Comparison of ENCODE assay signal across 8 mouse cellular contexts in the genomic region with DNA sequence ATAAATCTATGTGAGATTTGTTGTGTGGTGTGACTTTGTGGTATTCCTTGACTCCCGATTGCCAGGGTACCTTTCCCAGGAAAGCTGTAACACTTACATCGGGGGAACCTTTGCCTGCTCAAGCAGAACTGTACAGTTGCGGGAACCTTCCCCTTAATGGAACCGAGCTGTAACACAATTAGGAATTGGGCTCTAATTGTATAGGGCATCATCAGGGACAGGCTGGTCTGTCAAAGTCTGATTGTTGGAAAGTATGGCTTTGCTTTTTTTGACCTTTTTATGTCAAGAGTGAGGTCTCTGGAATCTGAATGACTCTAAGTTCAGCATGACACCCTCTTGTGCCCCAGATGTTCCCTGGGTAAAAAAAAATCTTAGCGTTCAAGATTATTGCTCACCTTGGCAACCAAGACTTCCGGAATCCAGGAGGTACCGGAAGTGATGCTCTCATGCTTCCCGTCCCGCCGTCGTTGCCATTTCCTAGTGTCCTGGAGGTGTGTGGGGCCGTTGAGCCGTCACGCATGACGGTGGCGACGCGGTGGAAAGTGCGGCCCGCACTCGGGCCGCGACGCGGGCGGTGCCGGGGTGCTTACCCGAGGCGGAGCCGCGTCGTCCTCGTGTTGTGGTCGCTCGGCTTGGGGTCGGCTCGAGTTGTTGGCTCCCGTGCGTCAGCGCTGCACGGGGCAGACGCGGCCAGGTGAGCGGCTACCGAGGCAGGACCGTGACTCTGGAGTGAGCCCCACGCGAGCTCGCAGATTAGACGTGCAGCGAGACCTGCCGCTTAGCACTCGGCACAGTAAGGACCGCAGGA. TPM values are rescaled to one million over a fixed set of nuclear protein-coding genes. Genes with fewer than 3 reads are reported as not detected.
DNase-seq lines count a peak whose midpoint lies in the region; ATAC-seq and TF ChIP-seq lines count a peak whose summit lies in the region.

No protein-coding gene starts in this region.

- TF ChIP-seq POLR2A in ES-Bruce4 (IDR thresholded peaks at IDR 0.05; ENCODE audit: insufficient read depth, low read length): no peak

- no peaks in the 10 kb centered on the region for H3K9me3 ChIP-seq in ES-Bruce4 (replicated peaks; ENCODE audit: control insufficient read depth, insufficient read depth, low read length, poor library complexity, severe bottlenecking)
- H3K9me3 ChIP-seq in forebrain, embryonic 14.5 days (replicated peaks; ENCODE audit: control insufficient read depth, low read length): no peaks in the 10 kb centered on the region
- H3K9me3 ChIP-seq in heart, postnatal 0 days (replicated peaks; ENCODE audit: control insufficient read depth, low read length): peaks cover 11% of the 10 kb centered on the region; the same call in 1 of the 2 replicates
- no peaks in the 10 kb centered on the region for H3K9me3 ChIP-seq in liver, embryonic 15.5 days (replicated peaks)
- no peaks in the 10 kb centered on the region for H3K9me3 ChIP-seq in neural tube, embryonic 11.5 days (ENCODE audit: control insufficient read depth, low read length)
- 0 out of 2 replicates have a peak, but pooled peaks cover 5% of the 10 kb centered on the region for H3K9me3 ChIP-seq in stomach, embryonic 16.5 days (replicated peaks; ENCODE audit: control insufficient read depth, low read length)

- 7% methylated on average over 54 of the region's 54 CpGs for WGBS in forebrain, embryonic 14.5 days
- 7% methylated on average over 54 of the region's 54 CpGs for whole genome bisulfite sequencing in heart, postnatal 0 days
- WGBS in liver, embryonic 15.5 days (ENCODE audit: insufficient replicate concordance): 6% methylated on average over 54 of the region's 54 CpGs
- WGBS in neural tube, embryonic 11.5 days: 6% methylated on average over 54 of the region's 54 CpGs
- 6% methylated on average over 54 of the region's 54 CpGs for WGBS in stomach, embryonic 16.5 days

- no peak for TF ChIP-seq EP300 in ES-Bruce4 (IDR thresholded peaks at IDR 0.05; ENCODE audit: insufficient read depth, low read depth, low read length)
- TF ChIP-seq EP300 in heart, postnatal 0 days (IDR thresholded peaks at IDR 0.05; ENCODE audit: low read depth): no peak

- peak overlapping the region; percentile 58 for H3K9ac ChIP-seq in ES-Bruce4 (ENCODE audit: low read depth, poor library complexity, severe bottlenecking)
- peak overlapping the region; percentile 84 for H3K9ac ChIP-seq in forebrain, embryonic 14.5 days (ENCODE audit: low read length)
- peak overlapping the region; percentile 73 for H3K9ac ChIP-seq in heart, postnatal 0 days (replicated peaks; ENCODE audit: low read depth, low read length)
- H3K9ac ChIP-seq in liver, embryonic 15.5 days: peak overlapping the region; percentile 66
- H3K9ac ChIP-seq in neural tube, embryonic 11.5 days (ENCODE audit: low read length): peak overlapping the region; percentile 64
- peak overlapping the region; percentile 94 for H3K9ac ChIP-seq in stomach, embryonic 16.5 days (ENCODE audit: low read length)

- H3K36me3 ChIP-seq in ES-Bruce4 (ENCODE audit: control insufficient read depth, insufficient read depth, low read length, poor library complexity, severe bottlenecking): no peaks in the 10 kb centered on the region
- H3K36me3 ChIP-seq in forebrain, embryonic 14.5 days (ENCODE audit: control insufficient read depth, insufficient read depth, low read length): peaks cover 5% of the 10 kb centered on the region; the same call in 1 of the 2 replicates
- no peaks in the 10 kb centered on the region for H3K36me3 ChIP-seq in heart, postnatal 0 days (replicated peaks; ENCODE audit: control insufficient read depth, insufficient read depth, low read length)
- H3K36me3 ChIP-seq in liver, embryonic 15.5 days (replicated peaks): no peaks in the 10 kb centered on the region
- no peaks in the 10 kb centered on the region for H3K36me3 ChIP-seq in neural tube, embryonic 11.5 days (ENCODE audit: control insufficient read depth, insufficient read depth, low read length)
- H3K36me3 ChIP-seq in stomach, embryonic 16.5 days (ENCODE audit: control insufficient read depth, insufficient read depth, low read length): no peaks in the 10 kb centered on the region

- TF ChIP-seq CTCF in ES-Bruce4 (IDR thresholded peaks at IDR 0.05; ENCODE audit: low read depth, low read length): no peak
- TF ChIP-seq CTCF in heart, postnatal 0 days (IDR thresholded peaks at IDR 0.05; ENCODE audit: low read depth): no peak

- peak overlapping the region; percentile 99 for H3K4me3 ChIP-seq in ES-Bruce4 (ENCODE audit: low read depth, low read length)
- peak overlapping the region; percentile 70 for H3K4me3 ChIP-seq in forebrain, embryonic 14.5 days (ENCODE audit: low read depth, low read length)
- peak overlapping the region; percentile 74 for H3K4me3 ChIP-seq in heart, postnatal 0 days (ENCODE audit: low read depth, low read length)
- H3K4me3 ChIP-seq in liver, embryonic 15.5 days (replicated peaks): peak overlapping the region; percentile 67
- H3K4me3 ChIP-seq in neural tube, embryonic 11.5 days (ENCODE audit: low read depth, low read length): peak overlapping the region; percentile 77
- H3K4me3 ChIP-seq in stomach, embryonic 16.5 days (replicated peaks; ENCODE audit: low read length): peak overlapping the region; percentile 85

- peak; percentile 96 for ATAC-seq in forebrain, embryonic 14.5 days
- ATAC-seq in heart, postnatal 0 days (ENCODE audit: insufficient read depth, low read depth): peak; percentile 80
- peak; percentile 58; the same call in 1 of the 2 replicates for ATAC-seq in liver, embryonic 15.5 days (ENCODE audit: insufficient read depth)
- ATAC-seq in neural tube, embryonic 11.5 days (ENCODE audit: insufficient read depth, low FRiP score, low TSS enrichment): peak; percentile 83
- peak; percentile 73; the same call in 1 of the 2 replicates for ATAC-seq in stomach, embryonic 16.5 days (ENCODE audit: insufficient read depth, low FRiP score)

- DNase-seq in cerebellum, adult 11 months: peak; percentile 50
- peak; percentile 89 for DNase-seq in forebrain, embryonic 14.5 days (ENCODE audit: low spot score)
- DNase-seq in heart, postnatal 0 days (ENCODE audit: low spot score): peak; percentile 30
- DNase-seq in kidney, postnatal 36 days: peak; percentile 82 to 85
- DNase-seq in neural tube, embryonic 11.5 days (ENCODE audit: low spot score): peak; percentile 71

- no peaks in the 10 kb centered on the region for H3K4me1 ChIP-seq in ES-Bruce4 (ENCODE audit: control insufficient read depth, insufficient read depth, low read length)
- H3K4me1 ChIP-seq in forebrain, embryonic 14.5 days (ENCODE audit: control insufficient read depth, insufficient read depth, low read length): no peaks in the 10 kb centered on the region
- H3K4me1 ChIP-seq in heart, postnatal 0 days (ENCODE audit: control insufficient read depth, insufficient read depth): peaks cover 5% of the 10 kb centered on the region; the same call in 1 of the 2 replicates
- peaks cover 10% of the 10 kb centered on the region; the same call in 1 of the 2 replicates for H3K4me1 ChIP-seq in liver, embryonic 15.5 days (replicated peaks)
- peaks cover 3% of the 10 kb centered on the region; the same call in 1 of the 2 replicates for H3K4me1 ChIP-seq in neural tube, embryonic 11.5 days (ENCODE audit: control insufficient read depth, insufficient read depth, low read length)
- 0 out of 2 replicates have a peak, but pooled peaks cover 3% of the 10 kb centered on the region for H3K4me1 ChIP-seq in stomach, embryonic 16.5 days (ENCODE audit: control insufficient read depth, insufficient read depth, low read length)

- H3K27ac ChIP-seq in ES-Bruce4 (ENCODE audit: insufficient read depth, low read length): no peak overlapping the region
- H3K27ac ChIP-seq in forebrain, embryonic 14.5 days (ENCODE audit: low read depth, low read length): no peak overlapping the region
- no peak overlapping the region for H3K27ac ChIP-seq in heart, postnatal 0 days (ENCODE audit: low read depth)
- H3K27ac ChIP-seq in liver, embryonic 15.5 days (replicated peaks): no peak overlapping the region
- H3K27ac ChIP-seq in neural tube, embryonic 11.5 days (ENCODE audit: low read depth, low read length): no peak overlapping the region
- H3K27ac ChIP-seq in stomach, embryonic 16.5 days (ENCODE audit: low read length): peak overlapping the region; percentile 38

- H3K27me3 ChIP-seq in ES-Bruce4 (ENCODE audit: control insufficient read depth, insufficient read depth, low read length, poor library complexity, severe bottlenecking): no peaks in the 10 kb centered on the region
- H3K27me3 ChIP-seq in forebrain, embryonic 14.5 days (replicated peaks; ENCODE audit: control insufficient read depth, insufficient read depth, low read length): no peaks in the 10 kb centered on the region
- 0 out of 2 replicates have a peak, but pooled peaks cover 3% of the 10 kb centered on the region for H3K27me3 ChIP-seq in heart, postnatal 0 days (ENCODE audit: control insufficient read depth, insufficient read depth, low read length)
- peaks cover 5% of the 10 kb centered on the region; the same call in 1 of the 2 replicates for H3K27me3 ChIP-seq in liver, embryonic 15.5 days
- H3K27me3 ChIP-seq in neural tube, embryonic 11.5 days (ENCODE audit: control insufficient read depth, insufficient read depth, low read length): no peaks in the 10 kb centered on the region
- H3K27me3 ChIP-seq in stomach, embryonic 16.5 days (ENCODE audit: control insufficient read depth, insufficient read depth, low read length): no peaks in the 10 kb centered on the region

- peak overlapping the region; percentile 89 for H3K4me2 ChIP-seq in forebrain, embryonic 14.5 days (ENCODE audit: low read length)
- peak overlapping the region; percentile 93 for H3K4me2 ChIP-seq in heart, postnatal 0 days (ENCODE audit: low read depth, low read length)
- H3K4me2 ChIP-seq in liver, embryonic 15.5 days: peak overlapping the region; percentile 88
- peak overlapping the region; percentile 54 for H3K4me2 ChIP-seq in neural tube, embryonic 11.5 days (ENCODE audit: low read depth)
- peak overlapping the region; percentile 87 for H3K4me2 ChIP-seq in stomach, embryonic 16.5 days (ENCODE audit: low read depth, low read length)

RNA-seq across cellular contexts. Expression of a gene that starts 1.1 kb away (rescaled TPM):
- polyA plus RNA-seq in ES-Bruce4 (2011; ENCODE audit: insufficient read depth, insufficient read length, low read depth, missing spikeins): 3.1 and 3.6 TPM in 2 replicates
- 1.3 and 1.4 TPM in 2 replicates for polyA plus RNA-seq in forebrain, embryonic 14.5 days (2014; fragmentation: Nextera tagmentation; extraction: Ambion mirVana)
- total RNA-seq in heart, postnatal 0 days (2014; rRNA removed; ENCODE audit: low replicate concordance): 3.9 and 5.4 TPM in 2 replicates
- 1.4 and 1.5 TPM in 2 replicates for polyA plus RNA-seq in heart, postnatal 0 days (2015; fragmentation: Nextera tagmentation; extraction: Ambion mirVana)
- 0.68 and 0.90 TPM in 2 replicates for polyA plus RNA-seq in liver, embryonic 15.5 days (2015; fragmentation: Nextera tagmentation; extraction: Ambion mirVana)
- 3.0 and 3.3 TPM in 2 replicates for polyA plus RNA-seq in neural tube, embryonic 11.5 days (2014; fragmentation: Nextera tagmentation; extraction: Ambion mirVana)
- 4.8 and 4.9 TPM in 2 replicates for polyA plus RNA-seq in stomach, embryonic 16.5 days (2015; fragmentation: Nextera tagmentation; extraction: Ambion mirVana)

RNA-seq across cellular contexts. Expression of a gene that starts 20.8 kb away (rescaled TPM):
- 92.4 and 107 TPM in 2 replicates for polyA plus RNA-seq in ES-Bruce4 (2011; ENCODE audit: insufficient read depth, insufficient read length, low read depth, missing spikeins)
- polyA plus RNA-seq in forebrain, embryonic 14.5 days (2014; fragmentation: Nextera tagmentation; extraction: Ambion mirVana): 63.1 and 79.1 TPM in 2 replicates
- total RNA-seq in heart, postnatal 0 days (2014; rRNA removed; ENCODE audit: low replicate concordance): 51.3 and 72.3 TPM in 2 replicates
- polyA plus RNA-seq in heart, postnatal 0 days (2015; fragmentation: Nextera tagmentation; extraction: Ambion mirVana): 19.0 and 24.6 TPM in 2 replicates
- polyA plus RNA-seq in liver, embryonic 15.5 days (2015; fragmentation: Nextera tagmentation; extraction: Ambion mirVana): 16.6 and 16.8 TPM in 2 replicates
- 80.2 and 88.1 TPM in 2 replicates for polyA plus RNA-seq in neural tube, embryonic 11.5 days (2014; fragmentation: Nextera tagmentation; extraction: Ambion mirVana)
- polyA plus RNA-seq in stomach, embryonic 16.5 days (2015; fragmentation: Nextera tagmentation; extraction: Ambion mirVana): 70.9 and 79.6 TPM in 2 replicates

RNA-seq across cellular contexts. Expression of a gene that starts 36.3 kb away (rescaled TPM):
- polyA plus RNA-seq in ES-Bruce4 (2011; ENCODE audit: insufficient read depth, insufficient read length, low read depth, missing spikeins): 15.2 and 18.6 TPM in 2 replicates
- 20.8 and 23.6 TPM in 2 replicates for polyA plus RNA-seq in forebrain, embryonic 14.5 days (2014; fragmentation: Nextera tagmentation; extraction: Ambion mirVana)
- 2.2 and 6.9 TPM in 2 replicates for total RNA-seq in heart, postnatal 0 days (2014; rRNA removed; ENCODE audit: low replicate concordance)
- 7.2 and 7.8 TPM in 2 replicates for polyA plus RNA-seq in heart, postnatal 0 days (2015; fragmentation: Nextera tagmentation; extraction: Ambion mirVana)
- polyA plus RNA-seq in liver, embryonic 15.5 days (2015; fragmentation: Nextera tagmentation; extraction: Ambion mirVana): 1.5 and 1.8 TPM in 2 replicates
- polyA plus RNA-seq in neural tube, embryonic 11.5 days (2014; fragmentation: Nextera tagmentation; extraction: Ambion mirVana): 35.3 and 36.7 TPM in 2 replicates
- polyA plus RNA-seq in stomach, embryonic 16.5 days (2015; fragmentation: Nextera tagmentation; extraction: Ambion mirVana): 12.0 and 12.6 TPM in 2 replicates

RNA-seq across cellular contexts. Expression of a gene that starts 42.7 kb away (rescaled TPM):
- not detected in 2 replicates for polyA plus RNA-seq in ES-Bruce4 (2011; ENCODE audit: insufficient read depth, insufficient read length, low read depth, missing spikeins)
- polyA plus RNA-seq in forebrain, embryonic 14.5 days (2014; fragmentation: Nextera tagmentation; extraction: Ambion mirVana): 0.41 TPM in 1 of 2 replicates, not detected in the other
- total RNA-seq in heart, postnatal 0 days (2014; rRNA removed; ENCODE audit: low replicate concordance): not detected in 2 replicates
- 0.20 TPM in 1 of 2 replicates, not detected in the other for polyA plus RNA-seq in heart, postnatal 0 days (2015; fragmentation: Nextera tagmentation; extraction: Ambion mirVana)
- not detected in 2 replicates for polyA plus RNA-seq in liver, embryonic 15.5 days (2015; fragmentation: Nextera tagmentation; extraction: Ambion mirVana)
- polyA plus RNA-seq in neural tube, embryonic 11.5 days (2014; fragmentation: Nextera tagmentation; extraction: Ambion mirVana): 0.40 TPM in 1 of 2 replicates, not detected in the other
- 0.77 TPM in 1 of 2 replicates, not detected in the other for polyA plus RNA-seq in stomach, embryonic 16.5 days (2015; fragmentation: Nextera tagmentation; extraction: Ambion mirVana)

Comparison
In these comparisons a context has a peak if more than half of its experiments do, and no peak if none do; other contexts are left out.
1. DNase-seq: peak in every context shown above with its lines; median percentile 89 in forebrain, embryonic 14.5 days; 84 in kidney, postnatal 36 days; 71 in neural tube, embryonic 11.5 days; 50 in cerebellum, adult 11 months; 30 in heart, postnatal 0 days.